Mouse (Mus musculus) spleen, adult 2 months (tissue): ENCODE measurements around the gene Hbs1l. TPM values are rescaled to one million over a fixed set of nuclear protein-coding genes. Genes with fewer than 3 reads are reported as not detected.

Experiments
- DNase-seq, 2 experiments: peaks; one replicate each; pipeline versions ENCODE4 v3.0.0 to v3.0.0-alpha.2; 2012 to 2021; ENCODE audit warnings: low spot score in 2 of 2, low read depth in 1 of 2
- H3K27ac ChIP-seq: fragments of 200-500 bp; 2 replicates; pipeline ENCODE4 v1.5.1; 2012; ENCODE audit warnings: low read length, inconsistent platforms; ENCODE audit not compliant: insufficient read depth
- H3K27me3 ChIP-seq: fragments of 200-500 bp; 2 replicates; pipeline ENCODE4 v1.6.1; 2012; ENCODE audit warnings: mild to moderate bottlenecking, moderate library complexity, low read length, inconsistent platforms; ENCODE audit not compliant: control insufficient read depth, insufficient read depth
- H3K36me3 ChIP-seq: fragments of 200-500 bp; 2 replicates; pipeline ENCODE4 v1.6.1; 2012; ENCODE audit warnings: mild to moderate bottlenecking, low read length, inconsistent platforms; ENCODE audit not compliant: control insufficient read depth, insufficient read depth
- H3K4me1 ChIP-seq: fragments of 200-500 bp; 2 replicates; pipeline ENCODE4 v1.6.1; 2011; ENCODE audit warnings: inconsistent platforms; ENCODE audit not compliant: control insufficient read depth, insufficient read depth, insufficient read length
- H3K4me3 ChIP-seq: fragments of 200-500 bp; 2 replicates; pipeline ENCODE4 v1.5.1; 2011; ENCODE audit warnings: mild to moderate bottlenecking, inconsistent platforms; ENCODE audit not compliant: insufficient read depth, insufficient read length; ENCODE audit errors: extremely low read depth
- CTCF ChIP-seq: fragments of 200-500 bp; IDR thresholded peaks from 2 replicates; pipeline ENCODE4 v1.5.1; 2011; ENCODE audit warnings: mild to moderate bottlenecking, inconsistent platforms; ENCODE audit not compliant: insufficient read depth, insufficient read length, insufficient replicate concordance; ENCODE audit errors: extremely low read depth
- POLR2A ChIP-seq: fragments of 200-500 bp; IDR thresholded peaks from 2 replicates; pipeline ENCODE4 v1.6.1; 2011; ENCODE audit warnings: low read depth, low read length, inconsistent platforms
- WGBS: fragments of 180-500 bp; shearing (Covaris S2); methylation state at CpG from one replicate; pipeline ENCODE4 v1.1.7; 2018; 5-methylcytosine and 5-hydroxymethylcytosine counted together
- polyA plus RNA-seq: library from polyadenylated mRNA; depleted of rRNA; stranded (reverse); fragments of >200 nt; gene quantifications from 2 replicates; pipeline ENCODE4 v1.2.3, GENCODE M21; 2012; rRNA removed

Hbs1l gene
- polyA plus RNA-seq, 1 experiment: 9.3 TPM

DNA sequence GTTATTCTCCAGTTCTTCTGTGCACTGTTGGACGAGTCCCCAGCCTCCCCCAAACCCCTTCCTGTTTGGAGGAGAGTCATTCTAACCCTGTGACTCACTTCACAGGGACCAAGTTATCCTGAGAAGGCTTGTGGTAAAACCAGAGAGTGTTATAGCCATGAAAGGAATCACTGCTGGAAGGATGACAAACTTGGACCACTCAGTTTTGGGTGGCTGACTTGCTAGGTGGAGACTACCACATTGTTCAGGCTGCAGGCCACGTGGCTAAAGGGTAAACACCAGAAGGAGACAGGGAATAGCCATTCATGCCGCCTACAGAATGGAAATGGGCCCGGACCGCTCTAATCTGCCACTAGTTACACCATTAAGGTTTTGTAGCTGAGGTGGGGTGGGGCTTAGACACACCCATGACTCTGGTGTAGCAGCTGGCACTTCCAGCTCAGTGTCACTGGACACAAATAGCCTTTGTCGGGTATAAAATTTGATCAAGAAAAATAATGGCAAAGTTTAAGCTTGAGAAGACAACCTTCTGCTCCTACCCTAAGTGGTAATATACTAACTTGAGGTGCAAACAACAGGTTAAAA is 115.9 kb downstream of the Hbs1l start:
- no peak for DNase-seq
- no peak overlapping the region for H3K4me3 ChIP-seq
- H3K27me3 ChIP-seq: no peaks in the 10 kb centered on the region
- no peak overlapping the region for H3K27ac ChIP-seq
- H3K4me1 ChIP-seq: no peaks in the 10 kb centered on the region
- no peaks in the 10 kb centered on the region for H3K36me3 ChIP-seq
- 73% methylated on average over 6 of the region's 6 CpGs for WGBS
- TF ChIP-seq POLR2A: no peak
- TF ChIP-seq CTCF: no peak

- no peaks in the 10 kb centered on the region for H3K4me1 ChIP-seq
- WGBS: 81% methylated on average over 4 of the region's 4 CpGs
Measured at GRCm38 (mm10) chr10:21415031-21415430, 119.3 kb downstream of the Hbs1l start.

GRCm38 (mm10) chr10:21416184-21416583 is 120.4 kb downstream of the Hbs1l start:
- Histone ChIP-seq H3K36me3 (no peaks in the 10 kb centered on the region), H3K27me3 (no peaks in the 10 kb centered on the region), H3K4me1 (no peaks in the 10 kb centered on the region), H3K27ac (no peak overlapping the region), H3K4me3 (no peak overlapping the region)
- DNase-seq: no peak
- WGBS: 90% methylated on average over 5 of the region's 5 CpGs
- no peak for TF ChIP-seq CTCF

More at GRCm38 (mm10) chr10:21415031-21415430, 119.3 kb downstream of the Hbs1l start:
- Histone ChIP-seq H3K4me3 (no peak overlapping the region), H3K27me3 (no peaks in the 10 kb centered on the region), H3K36me3 (no peaks in the 10 kb centered on the region), H3K27ac (no peak overlapping the region)
- no peak for TF ChIP-seq CTCF
- TF ChIP-seq POLR2A: no peak
- DNase-seq: no peak

Other genes starting within 250 kb of the Hbs1l start
- 10.4 and 11.5 TPM in 2 replicates for gene Myb, start 135.0 kb upstream of the Hbs1l start, polyA plus RNA-seq
- gene Aldh8a1, start 81.3 kb downstream of the Hbs1l start, polyA plus RNA-seq: 0.06 TPM in 1 of 2 replicates, not detected in the other